Mouse (Mus musculus): ENCODE results near the gene Sltm.
"Not testable (repeated sequence)": the region's sequence is repeated elsewhere in the genome, so short reads cannot be mapped to it uniquely, and the experiment has no call there.

The Sltm gene

GRCm38 (mm10) chr9:70552233-70552632, 9.7 kb downstream of the Sltm start:
- DNase-seq (ENCODE audit: low spot score) = not testable (repeated sequence)

GRCm38 (mm10) chr9:70555431-70555830, 12.9 kb downstream of the Sltm start:
- no peak for DNase-seq (ENCODE audit: low spot score)

GRCm38 (mm10) chr9:70556796-70557195, 14.2 kb downstream of the Sltm start:
- DNase-seq (ENCODE audit: low spot score) = no peak

- no peak for DNase-seq (ENCODE audit: low spot score)
Measured at GRCm38 (mm10) chr9:70562825-70563224, 20.3 kb downstream of the Sltm start.

GRCm38 (mm10) chr9:70567651-70568050, 25.1 kb downstream of the Sltm start:
- no peak for DNase-seq (ENCODE audit: low spot score)

GRCm38 (mm10) chr9:70570351-70570750, 27.8 kb downstream of the Sltm start:
- DNase-seq (ENCODE audit: low spot score) = no peak

GRCm38 (mm10) chr9:70578123-70578522, 35.6 kb downstream of the Sltm start:
- no peak for DNase-seq (ENCODE audit: low spot score)

GRCm38 (mm10) chr9:70580956-70581355, 38.4 kb downstream of the Sltm start:
- no peak for DNase-seq (ENCODE audit: low spot score)

- no peak for DNase-seq (ENCODE audit: low spot score)
Measured at GRCm38 (mm10) chr9:70584641-70585040, 42.1 kb downstream of the Sltm start.

- DNase-seq (ENCODE audit: low spot score) = no peak
Measured at GRCm38 (mm10) chr9:70585172-70585571, 42.6 kb downstream of the Sltm start.

GRCm38 (mm10) chr9:70587171-70587570, 44.6 kb downstream of the Sltm start:
- DNase-seq (ENCODE audit: low spot score) = peak; percentile 28

GRCm38 (mm10) chr9:70590775-70591174, 48.2 kb downstream of the Sltm start:
- DNase-seq (ENCODE audit: low spot score) = no peak

- DNase-seq (ENCODE audit: low spot score) = no peak
Measured at GRCm38 (mm10) chr9:70591486-70591885, 48.9 kb downstream of the Sltm start.

- DNase-seq (ENCODE audit: low spot score) = no peak
Measured at GRCm38 (mm10) chr9:70598271-70598670, 55.7 kb downstream of the Sltm start.

GRCm38 (mm10) chr9:70602186-70602845, 59.8 kb downstream of the Sltm start:
- no peak for DNase-seq (ENCODE audit: low spot score)

- no peak for DNase-seq (ENCODE audit: low spot score)
Measured at GRCm38 (mm10) chr9:70611026-70611673, 68.6 kb downstream of the Sltm start.

- DNase-seq (ENCODE audit: low spot score) = no peak
Measured at GRCm38 (mm10) chr9:70629711-70630110, 87.2 kb downstream of the Sltm start.

- no peak for DNase-seq (ENCODE audit: low spot score)
Measured at GRCm38 (mm10) chr9:70631665-70632064, 89.1 kb downstream of the Sltm start.

- DNase-seq (ENCODE audit: low spot score) = no peak
Measured at GRCm38 (mm10) chr9:70636748-70637147, 94.2 kb downstream of the Sltm start.

Data from left cerebral cortex, adult 11 months (tissue).